Mouse (Mus musculus) limb, embryonic 15.5 days (tissue): ENCODE results near the gene A4gnt. TPM values are rescaled to one million over a fixed set of nuclear protein-coding genes. Genes with fewer than 3 reads are reported as not detected.

Experiments used
- ATAC-seq: fragments of 200-750 bp; cut with Nextera tagmentation; 2 replicates; pipeline ENCODE4 v1.8.0; 2017; ENCODE audit warnings: low read depth, moderate TSS enrichment; ENCODE audit not compliant: insufficient number of reproducible peaks, low FRiP score, low TSS enrichment
- H3K27ac ChIP-seq: fragments of 300-500 bp; sonication (generic); 2 replicates; pipeline ENCODE4 v1.5.1; 2015; ENCODE audit warnings: moderate library complexity, mild to moderate bottlenecking, inconsistent platforms
- H3K27me3 ChIP-seq: fragments of 300-500 bp; sonication (generic); 2 replicates; pipeline ENCODE4 v1.6.1; 2015; ENCODE audit warnings: inconsistent platforms
- H3K36me3 ChIP-seq: fragments of 300-500 bp; sonication (generic); 2 replicates; pipeline ENCODE4 v1.6.1; 2015; ENCODE audit warnings: inconsistent platforms
- H3K4me1 ChIP-seq: fragments of 300-500 bp; sonication (generic); 2 replicates; pipeline ENCODE4 v1.6.1; 2015; ENCODE audit warnings: inconsistent platforms
- H3K4me2 ChIP-seq: fragments of 300-500 bp; sonication (generic); 2 replicates; pipeline ENCODE4 v1.6.1; 2015; ENCODE audit warnings: mild to moderate bottlenecking, inconsistent platforms
- H3K4me3 ChIP-seq: fragments of 300-500 bp; sonication (generic); 2 replicates; pipeline ENCODE4 v1.5.1; 2015; ENCODE audit warnings: mild to moderate bottlenecking, inconsistent platforms
- H3K9ac ChIP-seq: fragments of 300-500 bp; sonication (generic); 2 replicates; pipeline ENCODE4 v1.6.1; 2015; ENCODE audit warnings: inconsistent platforms
- H3K9me3 ChIP-seq: fragments of 300-500 bp; sonication (generic); 2 replicates; pipeline ENCODE4 v1.6.1; 2016; ENCODE audit warnings: inconsistent platforms
- whole genome bisulfite sequencing: fragments of 180-500 bp; shearing (Covaris S2); methylation state at CpG from one replicate; pipeline ENCODE4 v1.1.7; 2015; 5-methylcytosine and 5-hydroxymethylcytosine counted together
- polyA plus RNA-seq: library from polyadenylated mRNA; unstranded; fragments of >200 nt; fragmentation: Nextera tagmentation; extraction: Ambion mirVana; gene quantifications from 2 replicates; pipeline ENCODE4 v1.2.1, GENCODE M21; 2015

The A4gnt gene
- polyA plus RNA-seq, 1 experiment from 2014 or later = 0.06 TPM

DNA sequence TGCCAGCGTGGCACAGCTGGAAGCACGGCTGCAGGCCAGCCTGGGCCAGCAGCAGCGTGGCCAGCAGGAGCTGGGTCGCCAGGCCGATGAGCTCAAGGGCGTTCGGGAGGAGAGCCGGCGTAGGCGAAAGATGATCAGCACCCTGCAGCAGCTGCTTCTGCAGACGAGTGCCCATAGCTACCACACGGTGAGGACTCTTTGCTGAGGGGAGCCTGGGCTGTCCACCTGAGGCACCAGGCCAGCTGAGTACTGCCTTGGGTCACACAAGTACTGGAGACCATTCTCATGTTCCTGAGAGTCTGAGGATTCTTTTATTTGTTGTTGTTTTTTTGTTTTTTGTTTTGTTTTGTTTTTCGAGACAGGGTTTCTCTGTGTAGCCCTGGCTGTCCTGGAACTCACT, 25.4 kb downstream of the A4gnt start:
- Histone ChIP-seq H3K36me3 (peaks cover 72% of the 10 kb centered on the region), H3K27ac (no peak overlapping the region), H3K9me3 (no peaks in the 10 kb centered on the region), H3K4me2 (no peak overlapping the region), H3K4me3 (no peak overlapping the region), H3K4me1 (no peaks in the 10 kb centered on the region), H3K27me3 (no peaks in the 10 kb centered on the region), H3K9ac (no peak overlapping the region)
- 95% methylated on average over 13 of the region's 13 CpGs for WGBS
- no peak for ATAC-seq

- peaks cover 71% of the 10 kb centered on the region for H3K36me3 ChIP-seq
- no peak overlapping the region for H3K4me3 ChIP-seq
- ATAC-seq = no peak
- H3K27ac ChIP-seq = no peak overlapping the region
- no peak overlapping the region for H3K9ac ChIP-seq
- no peak overlapping the region for H3K4me2 ChIP-seq
- H3K9me3 ChIP-seq = no peaks in the 10 kb centered on the region
- no peaks in the 10 kb centered on the region for H3K4me1 ChIP-seq
- WGBS = 83% methylated on average over 5 of the region's 5 CpGs
- H3K27me3 ChIP-seq = no peaks in the 10 kb centered on the region
Measured at GRCm38 (mm10) chr9:99639957-99640356, 27.7 kb downstream of the A4gnt start.

- WGBS = 92% methylated on average over 6 of the region's 6 CpGs
- H3K4me1 ChIP-seq = no peaks in the 10 kb centered on the region
- no peak for ATAC-seq
- no peaks in the 10 kb centered on the region for H3K9me3 ChIP-seq
- peaks cover 70% of the 10 kb centered on the region for H3K36me3 ChIP-seq
- no peak overlapping the region for H3K4me3 ChIP-seq
- H3K27ac ChIP-seq = no peak overlapping the region
- H3K27me3 ChIP-seq = no peaks in the 10 kb centered on the region
- H3K9ac ChIP-seq = no peak overlapping the region
- H3K4me2 ChIP-seq = no peak overlapping the region
Measured at GRCm38 (mm10) chr9:99645416-99645815, 33.1 kb downstream of the A4gnt start.

DNA sequence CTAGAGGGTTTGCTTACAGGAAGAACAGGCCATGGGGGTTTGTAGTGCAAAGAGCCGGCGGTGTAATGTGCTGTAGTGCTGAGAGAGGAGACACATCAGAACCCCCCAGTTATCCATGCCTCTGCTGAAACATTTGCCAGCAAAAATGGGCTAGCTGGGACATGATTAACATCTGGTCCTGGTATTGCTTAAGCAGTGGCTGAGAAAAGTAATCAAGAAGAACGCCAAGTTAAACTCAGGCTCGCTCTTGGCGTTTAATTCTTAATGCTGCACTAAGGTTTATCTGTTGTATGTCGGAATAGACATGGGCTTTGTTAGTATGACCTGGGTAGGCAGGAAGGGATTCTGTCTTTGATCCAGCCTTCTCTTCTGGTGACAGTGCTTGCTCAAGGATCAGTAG, 33.8 kb downstream of the A4gnt start:
- no peak overlapping the region for H3K4me3 ChIP-seq
- H3K4me1 ChIP-seq = no peaks in the 10 kb centered on the region
- no peaks in the 10 kb centered on the region for H3K27me3 ChIP-seq
- no peaks in the 10 kb centered on the region for H3K9me3 ChIP-seq
- no peak overlapping the region for H3K4me2 ChIP-seq
- H3K36me3 ChIP-seq = peaks cover 76% of the 10 kb centered on the region
- no peak overlapping the region for H3K27ac ChIP-seq
- no peak for ATAC-seq
- H3K9ac ChIP-seq = no peak overlapping the region
- WGBS = 81% methylated on average over 6 of the region's 6 CpGs

- WGBS = 84% methylated on average over 10 of the region's 10 CpGs
- H3K9ac ChIP-seq = no peak overlapping the region
- no peak overlapping the region for H3K4me3 ChIP-seq
- H3K27ac ChIP-seq = no peak overlapping the region
- H3K27me3 ChIP-seq = no peaks in the 10 kb centered on the region
- H3K36me3 ChIP-seq = peaks cover 80% of the 10 kb centered on the region
- no peak for ATAC-seq
- H3K9me3 ChIP-seq = no peaks in the 10 kb centered on the region
- H3K4me1 ChIP-seq = no peaks in the 10 kb centered on the region
- no peak overlapping the region for H3K4me2 ChIP-seq
Measured at GRCm38 (mm10) chr9:99660756-99661155, 48.5 kb downstream of the A4gnt start.

- Histone ChIP-seq H3K27ac (no peak overlapping the region), H3K9me3 (no peaks in the 10 kb centered on the region), H3K36me3 (peaks cover 79% of the 10 kb centered on the region), H3K9ac (no peak overlapping the region), H3K4me1 (no peaks in the 10 kb centered on the region), H3K4me3 (no peak overlapping the region), H3K4me2 (no peak overlapping the region), H3K27me3 (no peaks in the 10 kb centered on the region)
- no peak for ATAC-seq
- 73% methylated on average over 16 of the region's 16 CpGs for WGBS
Measured at GRCm38 (mm10) chr9:99661606-99662166, 49.4 kb downstream of the A4gnt start.

DNA sequence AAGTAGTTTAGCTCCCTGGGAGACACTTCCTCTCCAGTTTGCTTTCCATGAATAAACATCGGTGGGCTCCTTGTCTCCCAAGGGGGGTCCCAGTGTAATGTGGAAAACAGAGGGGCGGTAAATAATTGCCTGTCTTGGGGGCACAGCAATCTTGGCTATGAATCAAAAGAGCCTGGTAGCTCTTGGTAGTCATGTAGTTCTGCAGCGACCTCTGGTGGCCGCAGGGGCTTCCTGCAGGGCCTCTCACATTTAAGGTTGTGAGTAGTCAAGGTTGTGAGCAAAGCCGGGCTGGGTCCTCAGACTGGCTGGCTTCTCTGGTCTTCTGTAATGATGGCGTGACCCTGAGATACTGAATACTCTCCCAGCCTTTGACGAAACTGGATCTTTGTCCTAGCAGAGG, 50.1 kb downstream of the A4gnt start:
- no peak for ATAC-seq
- 25% methylated on average over 7 of the region's 7 CpGs for WGBS

DNA sequence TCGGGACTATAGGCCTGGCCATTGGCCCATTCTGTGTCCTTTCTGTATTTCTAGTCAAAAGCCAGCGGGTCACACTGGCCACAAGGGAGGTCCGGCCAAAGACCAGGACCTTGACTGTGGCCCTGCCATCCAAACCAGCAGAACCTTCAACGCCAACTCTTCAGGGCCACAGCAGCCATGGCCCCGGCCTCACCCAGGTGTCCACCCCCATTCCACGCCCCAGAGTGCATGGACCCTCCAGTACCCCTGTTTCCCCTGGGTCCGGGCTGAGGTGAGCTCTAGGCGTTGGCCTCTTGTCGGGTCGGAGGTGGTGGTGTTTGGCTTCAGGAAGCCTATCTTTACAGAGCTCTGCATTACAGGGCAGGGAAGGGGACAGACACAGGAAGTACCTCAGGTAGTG, 50.6 kb downstream of the A4gnt start:
- H3K9ac ChIP-seq = no peak overlapping the region
- no peaks in the 10 kb centered on the region for H3K27me3 ChIP-seq
- no peaks in the 10 kb centered on the region for H3K4me1 ChIP-seq
- no peak overlapping the region for H3K4me3 ChIP-seq
- peak; percentile 52; the same call in 1 of the 2 replicates for ATAC-seq
- H3K9me3 ChIP-seq = no peaks in the 10 kb centered on the region
- peaks cover 81% of the 10 kb centered on the region for H3K36me3 ChIP-seq
- H3K27ac ChIP-seq = no peak overlapping the region
- H3K4me2 ChIP-seq = no peak overlapping the region
- WGBS = 93% methylated on average over 10 of the region's 10 CpGs

More for the DNA sequence above, 50.1 kb downstream of the A4gnt start:
- no peaks in the 10 kb centered on the region for H3K9me3 ChIP-seq
- H3K27ac ChIP-seq = no peak overlapping the region
- no peaks in the 10 kb centered on the region for H3K4me1 ChIP-seq
- H3K36me3 ChIP-seq = peaks cover 79% of the 10 kb centered on the region
- no peak overlapping the region for H3K9ac ChIP-seq
- no peaks in the 10 kb centered on the region for H3K27me3 ChIP-seq
- H3K4me3 ChIP-seq = no peak overlapping the region
- H3K4me2 ChIP-seq = no peak overlapping the region

DNA sequence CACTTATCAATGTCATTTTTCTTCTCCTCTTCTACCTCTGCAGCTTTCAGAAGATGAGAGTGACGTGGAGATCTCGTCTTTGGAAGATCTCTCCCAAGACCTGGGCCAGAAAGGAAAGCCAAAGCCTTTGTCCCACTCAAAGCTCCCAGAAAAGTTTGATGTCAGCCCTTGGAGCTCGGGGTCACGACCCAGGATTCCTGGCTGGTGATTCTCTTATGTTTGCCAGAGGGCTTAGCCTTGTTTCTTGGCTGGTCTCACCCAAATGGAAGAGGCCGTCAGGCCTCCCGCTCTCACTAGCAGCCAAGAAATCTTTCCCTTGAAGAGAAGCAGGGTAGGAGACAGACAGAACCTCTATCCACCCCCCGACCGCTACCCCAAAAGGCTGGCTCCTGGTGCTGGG, 55.3 kb downstream of the A4gnt start:
- no peak overlapping the region for H3K4me3 ChIP-seq
- no peak overlapping the region for H3K27ac ChIP-seq
- H3K9ac ChIP-seq = no peak overlapping the region
- H3K9me3 ChIP-seq = no peaks in the 10 kb centered on the region
- WGBS = 90% methylated on average over 8 of the region's 8 CpGs
- H3K36me3 ChIP-seq = peaks cover 84% of the 10 kb centered on the region
- no peaks in the 10 kb centered on the region for H3K4me1 ChIP-seq
- ATAC-seq = no peak
- no peak overlapping the region for H3K4me2 ChIP-seq
- no peaks in the 10 kb centered on the region for H3K27me3 ChIP-seq

DNA sequence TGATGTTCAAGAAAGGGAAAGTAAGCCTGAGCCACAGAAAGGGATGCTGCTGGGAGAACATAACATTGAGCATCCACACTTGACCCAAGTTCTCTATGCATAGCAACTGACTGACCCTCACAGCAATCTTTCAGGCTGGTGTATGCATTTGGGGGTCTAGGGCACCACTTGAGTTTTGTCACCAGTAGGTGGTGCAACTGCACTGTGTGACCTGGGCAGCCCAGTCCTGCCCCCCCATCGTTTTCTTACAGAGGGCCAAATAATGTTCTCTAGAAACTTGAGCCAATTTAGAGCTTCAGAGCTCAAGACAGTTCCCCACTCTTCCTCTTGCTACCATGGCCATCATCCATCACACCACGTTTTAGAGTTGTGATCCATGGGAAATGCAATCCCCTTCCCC, 59.3 kb downstream of the A4gnt start:
- 30% methylated on average over 2 of the region's 2 CpGs for WGBS
- H3K9me3 ChIP-seq = no peaks in the 10 kb centered on the region
- no peak overlapping the region for H3K4me2 ChIP-seq
- no peak overlapping the region for H3K9ac ChIP-seq
- no peak overlapping the region for H3K4me3 ChIP-seq
- ATAC-seq = no peak
- no peaks in the 10 kb centered on the region for H3K4me1 ChIP-seq
- H3K27ac ChIP-seq = no peak overlapping the region
- H3K27me3 ChIP-seq = no peaks in the 10 kb centered on the region
- peaks cover 49% of the 10 kb centered on the region for H3K36me3 ChIP-seq

Other genes starting within 250 kb of the A4gnt start
- gene Mras, start 175.1 kb upstream of the A4gnt start, polyA plus RNA-seq = 25.3 and 27.7 TPM in 2 replicates
- not detected in 2 replicates for gene Nme9, start 161.0 kb upstream of the A4gnt start, polyA plus RNA-seq
- gene Armc8, start 43.6 kb upstream of the A4gnt start, polyA plus RNA-seq = 19.5 and 20.2 TPM in 2 replicates
- gene Dbr1, start 36.7 kb upstream of the A4gnt start, polyA plus RNA-seq = 26.1 and 29.0 TPM in 2 replicates
- gene Dzip1l, start 17.0 kb downstream of the A4gnt start, polyA plus RNA-seq = 20.8 and 21.8 TPM in 2 replicates
- gene Cldn18, start 104.8 kb downstream of the A4gnt start, polyA plus RNA-seq = 0.15 TPM in 1 of 2 replicates, not detected in the other